Mouse (Mus musculus): Measurements from ENCODE around the gene Gm10188.

GRCm38 (mm10) chr1:132195681-132196080 is 33.9 kb downstream of the Gm10188 start:
- TF ChIP-seq POLR2A (IDR thresholded peaks at IDR 0.05; ENCODE audit: extremely low read depth, insufficient read depth, low read length), result no peak
- no peak for TF ChIP-seq CTCF (IDR thresholded peaks at IDR 0.05; ENCODE audit: extremely low read depth, insufficient read depth, low read length)
